Mouse (Mus musculus): Measurements from ENCODE around the gene Chst2.

Gene Chst2

DNA sequence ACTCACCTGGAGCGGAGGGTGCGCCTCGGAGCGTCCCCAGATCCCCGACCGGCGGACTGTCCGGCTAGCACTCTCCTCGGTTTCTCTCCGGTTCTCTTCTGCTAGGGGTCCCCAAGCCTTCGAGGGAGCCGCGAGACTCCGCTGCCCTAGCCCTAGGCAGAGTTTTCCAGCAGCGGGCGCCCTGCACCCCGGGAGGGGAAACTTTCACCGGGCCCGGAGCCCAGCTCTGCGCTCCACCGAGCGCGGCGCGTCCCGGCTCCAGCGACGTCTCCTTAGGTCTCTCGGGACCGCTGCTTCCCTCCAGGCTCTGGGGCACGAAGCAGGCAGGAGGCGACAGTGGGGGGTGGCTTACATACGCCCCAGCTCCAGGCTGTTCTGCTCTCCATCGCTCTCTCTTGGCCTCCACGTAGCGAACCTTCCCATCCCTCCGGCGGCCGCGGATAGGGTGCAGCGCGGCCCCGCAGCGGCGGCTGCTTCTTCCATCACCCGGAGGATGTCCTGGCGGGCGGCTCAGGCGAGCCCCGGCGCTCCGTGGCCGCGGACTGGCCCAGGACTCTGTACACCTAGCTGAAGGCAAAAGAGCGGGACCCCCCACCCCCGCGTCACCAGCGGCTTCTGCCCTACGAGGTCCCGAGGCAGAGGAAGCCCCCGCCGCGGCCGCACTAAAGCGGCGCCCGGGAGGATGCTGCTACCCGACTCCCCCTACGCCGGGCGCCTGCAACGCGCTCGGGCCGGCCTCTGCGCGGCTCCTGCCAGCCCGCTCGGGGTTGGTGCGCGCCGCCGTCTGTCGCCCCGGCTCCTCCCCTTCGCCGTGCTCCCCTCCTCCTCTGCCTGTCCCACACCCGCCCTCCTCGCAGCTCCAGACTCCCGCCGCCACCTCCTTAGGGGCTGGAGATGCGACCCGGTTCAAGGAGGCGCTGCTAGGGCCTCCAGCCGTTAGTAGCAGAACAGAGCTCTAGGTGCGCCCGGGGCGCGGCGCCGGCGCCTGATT is at the start of gene Chst2:
TSS of gene Chst2 (minus strand) at position 152 of the 991 bp plus-strand sequence.
- peak; percentile 78 to 83 for DNase-seq

- peak in 1 of 2 experiments; percentile 16 for DNase-seq
Measured at GRCm38 (mm10) chr9:95451931-95452330, 45.4 kb upstream of the Chst2 start.

DNA sequence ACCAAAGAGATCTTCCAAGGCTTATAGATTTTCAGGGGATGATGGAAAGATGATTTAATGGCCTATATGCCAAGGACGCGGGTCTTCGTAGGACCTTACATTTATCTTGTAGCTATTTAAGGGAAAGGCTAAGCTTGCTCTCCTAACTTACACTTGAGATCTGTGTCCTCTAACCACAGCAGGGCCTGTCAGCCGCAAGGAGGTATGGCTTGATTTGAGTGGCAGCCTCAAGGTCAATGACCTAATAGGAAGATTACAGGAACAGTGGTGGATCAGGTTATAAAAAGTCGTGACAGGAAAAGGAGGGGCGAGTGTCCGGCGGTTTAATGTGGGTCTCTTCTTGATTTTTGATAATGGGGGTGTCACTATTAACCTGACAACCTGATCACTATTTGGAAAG is 44.1 kb upstream of the Chst2 start:
- DNase-seq, result no peak

DNA sequence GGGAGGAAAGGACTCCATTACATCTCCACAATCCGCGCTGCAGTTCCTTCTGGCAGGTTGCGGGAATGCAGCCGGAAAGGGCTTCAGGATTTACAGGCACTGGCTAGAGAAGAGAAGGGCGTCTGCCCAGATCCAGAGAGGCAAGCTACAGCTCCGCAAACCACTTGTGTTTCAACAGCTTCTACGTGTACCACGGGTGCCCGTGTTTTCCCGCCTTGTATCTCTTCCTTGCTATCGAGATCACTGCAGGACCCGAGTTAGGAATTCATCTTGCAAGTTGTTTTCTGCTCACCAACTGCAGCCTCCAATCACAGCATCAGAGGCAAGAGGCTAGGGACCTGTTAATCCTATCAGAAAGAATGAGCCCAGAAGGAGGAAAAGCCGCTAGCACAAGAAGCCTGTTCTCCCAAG is 35.8 kb upstream of the Chst2 start:
- peak in 1 of 2 experiments; percentile 12 for DNase-seq

DNA sequence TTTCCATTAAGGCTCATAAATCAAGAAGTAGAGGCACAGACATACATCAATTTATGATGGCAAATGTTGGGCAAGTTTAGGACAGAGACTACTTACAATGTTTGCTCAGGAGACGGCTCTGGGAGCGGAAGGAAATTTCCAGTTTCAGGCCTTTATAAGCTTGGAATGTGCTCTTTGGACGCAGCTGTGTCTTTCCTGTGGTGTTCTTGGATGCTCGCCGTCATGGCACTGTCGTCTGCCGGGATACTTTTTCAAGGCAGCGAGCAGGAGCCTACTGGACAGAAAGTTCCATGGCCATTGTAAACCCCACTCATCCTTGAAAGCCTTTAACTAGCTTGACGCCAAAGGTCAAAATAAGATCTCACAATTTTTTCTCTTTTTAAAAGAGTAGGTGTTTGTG is 31.4 kb upstream of the Chst2 start:
- DNase-seq, result no peak

DNA sequence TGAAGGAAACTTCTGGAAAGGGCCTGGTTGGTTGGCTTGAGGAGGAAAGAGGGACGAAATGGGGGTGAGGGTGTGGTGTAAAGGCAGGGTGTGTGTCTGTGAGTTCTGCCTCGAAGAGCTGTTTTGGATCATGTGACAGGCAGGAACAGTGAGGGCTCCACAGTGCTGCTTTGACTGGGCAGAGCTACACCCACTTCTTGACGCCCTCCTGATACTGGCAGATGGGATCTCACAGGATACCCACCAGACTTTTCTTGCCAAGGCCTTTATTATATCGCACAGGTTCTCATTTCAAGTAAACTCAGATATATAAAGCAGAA is 29.7 kb upstream of the Chst2 start:
- DNase-seq, result no peak

DNA sequence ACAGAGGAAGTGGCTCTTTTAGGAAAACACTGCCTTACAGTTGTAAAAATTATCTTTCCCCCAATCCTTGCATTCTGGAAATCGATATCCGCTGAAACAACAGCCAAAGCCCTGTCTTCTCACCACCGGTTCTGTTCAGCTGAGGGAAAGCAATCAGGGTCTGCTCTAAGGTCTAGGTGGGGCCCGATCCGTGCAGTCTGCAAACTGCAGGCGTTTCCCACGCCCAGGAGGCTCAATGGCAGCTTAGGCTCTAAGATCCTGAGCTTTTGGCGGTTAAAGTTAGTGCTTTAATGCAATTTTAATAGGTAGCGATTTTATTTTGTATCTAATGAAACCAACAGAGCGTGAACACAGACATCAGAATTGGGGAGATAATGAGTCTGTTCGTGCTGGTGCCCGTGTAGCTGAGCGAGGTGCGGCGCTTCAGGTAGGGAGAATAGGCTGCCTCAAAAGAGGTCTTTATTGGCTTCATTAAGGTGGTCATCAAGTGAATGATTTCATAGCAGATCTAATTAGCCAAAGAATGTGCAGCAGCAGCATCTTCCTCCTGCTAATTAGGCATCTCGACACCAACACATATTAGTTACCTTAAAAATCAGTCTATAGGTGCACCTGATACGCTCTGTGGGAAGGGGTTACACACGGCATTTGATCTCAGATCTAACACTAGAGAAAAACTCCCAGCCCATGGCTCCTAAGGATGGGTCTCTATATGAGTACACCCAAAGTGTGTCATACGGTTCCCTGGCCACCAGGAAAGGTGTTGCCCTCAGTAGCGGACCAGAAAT is 29.2 kb upstream of the Chst2 start:
- no peak for DNase-seq

DNA sequence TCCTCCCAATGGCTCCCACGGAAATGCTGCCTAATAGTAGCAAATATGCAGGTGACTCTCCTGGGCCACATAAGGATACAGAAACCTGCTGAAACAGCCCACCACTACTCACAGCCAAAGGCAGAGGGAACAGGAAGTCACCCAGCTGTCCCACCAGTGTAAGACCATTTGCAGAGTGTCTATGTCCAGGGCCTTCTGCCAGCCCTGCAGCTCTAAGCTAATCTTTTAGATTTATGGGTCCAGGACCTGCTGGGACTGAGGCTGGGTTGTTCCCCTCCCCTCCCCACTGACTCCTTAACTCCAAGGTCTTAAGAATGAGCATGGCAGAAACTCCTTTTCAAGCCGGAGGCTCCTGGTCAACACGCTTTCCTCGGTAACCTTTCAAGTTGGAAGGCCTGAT is 21.8 kb upstream of the Chst2 start:
- no peak for DNase-seq

DNA sequence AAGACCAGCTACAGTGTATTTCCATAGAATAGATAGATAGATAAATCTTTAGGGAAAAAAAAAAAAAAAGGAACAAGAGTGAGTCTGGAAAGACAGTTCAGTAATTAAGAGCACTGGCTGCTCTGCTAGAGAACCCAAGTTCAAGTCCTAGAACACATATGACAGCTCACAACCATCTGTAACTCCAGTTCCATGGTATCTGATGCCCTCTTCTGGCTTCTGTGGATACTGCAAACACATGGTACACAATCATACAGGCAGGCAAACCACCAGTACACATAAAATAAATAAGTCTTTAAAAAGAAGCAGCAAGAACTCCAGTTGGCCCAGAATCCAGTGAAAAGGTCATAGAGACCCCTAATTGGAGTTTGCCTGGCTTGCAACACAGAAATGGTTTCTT is 7.4 kb upstream of the Chst2 start:
- DNase-seq, result no peak

- no peak for DNase-seq
Measured at GRCm38 (mm10) chr9:95412047-95412446, 5.5 kb upstream of the Chst2 start.

DNA sequence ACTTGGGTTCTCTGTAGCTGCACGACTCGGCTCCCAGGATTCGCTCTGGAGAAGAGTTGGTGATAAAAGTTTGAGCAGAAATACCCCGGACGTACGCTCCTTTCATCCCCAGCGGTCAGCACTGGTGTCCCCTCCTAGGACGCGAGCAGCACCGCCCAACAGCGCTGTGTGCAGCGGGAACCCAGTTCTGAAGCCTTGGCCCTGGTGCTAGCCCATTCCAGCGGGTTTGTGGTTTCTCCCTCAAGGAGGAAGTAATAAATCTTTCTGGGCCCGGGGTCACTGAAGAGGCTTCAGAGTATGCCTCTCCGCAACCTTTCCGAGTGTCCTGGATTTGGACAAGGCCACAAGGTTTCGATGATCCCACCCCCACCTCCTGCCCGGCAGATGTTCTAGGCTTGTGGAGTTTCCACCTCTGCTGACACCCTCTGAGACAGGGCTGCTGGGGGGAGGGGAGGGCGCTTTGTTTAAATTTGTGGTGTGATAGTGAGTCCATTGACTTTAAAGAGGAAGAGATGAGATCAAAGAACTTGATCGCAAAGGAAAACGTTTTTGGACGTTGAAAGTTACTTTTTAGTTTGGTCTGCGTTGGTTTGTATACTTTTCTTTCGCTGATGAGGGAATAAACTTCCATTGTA is 1.2 kb upstream of the Chst2 start:
- DNase-seq, result peak in 1 of 2 experiments; percentile 12

DNA sequence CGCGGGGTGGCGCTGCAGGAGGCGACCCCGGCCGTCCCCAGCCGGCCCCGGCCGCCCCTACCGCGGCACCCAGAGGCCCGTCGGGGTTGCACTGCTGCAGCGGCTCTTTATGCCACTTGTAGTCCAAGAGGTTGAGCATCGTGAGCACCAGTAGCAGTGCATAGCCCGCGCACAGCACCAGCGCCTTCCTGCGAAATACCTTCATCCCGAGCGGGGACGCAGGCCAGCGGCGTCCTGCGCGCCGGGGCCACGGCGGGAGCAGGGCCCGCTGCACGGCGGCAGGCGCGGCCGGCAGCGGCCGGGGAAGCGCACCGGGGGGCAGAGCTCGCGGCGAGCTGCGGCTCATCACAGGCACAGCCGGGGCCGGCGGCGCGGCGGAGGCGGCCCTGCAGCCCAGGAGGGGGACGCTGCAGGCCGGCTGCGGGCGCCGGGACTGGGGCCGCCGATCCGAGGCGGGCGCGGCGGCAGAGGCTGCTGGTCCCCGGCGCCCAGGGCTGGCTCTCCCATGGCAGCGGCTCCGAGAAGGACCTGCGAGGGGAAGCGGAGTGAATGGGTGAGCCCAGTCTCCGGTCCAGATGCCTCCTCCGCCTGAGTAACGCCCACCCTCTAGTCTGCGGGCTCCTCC is 464 bp downstream of the Chst2 start:
- peak; percentile 5 to 42 for DNase-seq

DNA sequence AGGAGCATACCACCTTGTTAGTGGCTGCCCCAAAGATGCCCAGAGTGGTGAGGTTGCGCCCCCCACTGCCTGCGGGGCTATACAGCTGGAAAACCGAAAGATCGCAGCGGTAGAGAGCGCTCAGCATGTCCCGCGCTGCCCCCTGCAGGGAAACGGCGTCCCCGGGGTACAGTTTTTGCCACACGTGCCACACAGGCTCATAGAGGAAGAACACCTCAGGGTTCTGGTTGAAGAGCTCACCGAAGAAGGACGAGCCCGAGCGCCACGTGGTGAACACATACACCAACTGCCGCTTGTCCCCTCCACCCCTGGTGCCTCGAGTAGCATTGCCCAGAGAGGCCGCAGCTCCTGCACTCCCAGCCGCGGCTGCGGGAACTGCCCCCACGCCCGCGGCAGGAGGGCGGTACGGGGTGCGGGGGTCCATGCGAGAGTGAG is 994 bp downstream of the Chst2 start:
- DNase-seq, result peak in 1 of 2 experiments; percentile 23

GRCm38 (mm10) chr9:95404811-95405465 is 1.6 kb downstream of the Chst2 start:
- DNase-seq, result peak in 1 of 2 experiments; percentile 3

- no peak for DNase-seq
Measured at GRCm38 (mm10) chr9:95401686-95402085, 4.8 kb downstream of the Chst2 start.

DNA sequence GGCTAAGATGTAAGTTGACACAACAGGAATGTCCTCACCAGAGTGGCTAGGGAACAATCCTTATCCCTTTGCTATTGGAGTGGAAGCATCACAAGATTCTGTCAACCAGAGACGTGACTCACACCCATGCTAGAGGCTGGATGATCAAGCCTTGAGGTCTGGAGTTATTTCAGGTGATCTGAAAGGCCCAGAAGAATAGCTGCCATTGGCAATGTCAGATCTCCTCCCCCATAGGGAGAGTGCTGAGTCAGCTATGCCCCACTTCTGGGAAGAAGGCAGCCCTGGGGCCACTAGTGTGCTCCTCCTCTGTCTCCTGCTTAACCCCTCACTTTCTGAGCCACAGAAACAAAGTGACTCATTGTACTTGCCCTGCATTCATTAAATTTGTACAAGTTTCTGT is 14.5 kb downstream of the Chst2 start:
- DNase-seq, result no peak

- no peak for DNase-seq
Measured at GRCm38 (mm10) chr9:95389956-95390355, 16.6 kb downstream of the Chst2 start.

- no peak for DNase-seq
Measured at GRCm38 (mm10) chr9:95387881-95388380, 18.6 kb downstream of the Chst2 start.

- DNase-seq, result no peak
Measured at GRCm38 (mm10) chr9:95375966-95376365, 30.6 kb downstream of the Chst2 start.

GRCm38 (mm10) chr9:95375336-95375735 is 31.2 kb downstream of the Chst2 start:
- DNase-seq, result no peak

GRCm38 (mm10) chr9:95373741-95374140 is 32.8 kb downstream of the Chst2 start:
- no peak for DNase-seq

GRCm38 (mm10) chr9:95365882-95366281 is 40.6 kb downstream of the Chst2 start:
- no peak for DNase-seq
